Mouse (Mus musculus): ENCODE results near the gene Prr9. TPM values are rescaled to one million over a fixed set of nuclear protein-coding genes. Genes with fewer than 3 reads are reported as not detected.

Gene Prr9
- polyA plus RNA-seq, 1 experiment from 2014 or later: not detected

DNA sequence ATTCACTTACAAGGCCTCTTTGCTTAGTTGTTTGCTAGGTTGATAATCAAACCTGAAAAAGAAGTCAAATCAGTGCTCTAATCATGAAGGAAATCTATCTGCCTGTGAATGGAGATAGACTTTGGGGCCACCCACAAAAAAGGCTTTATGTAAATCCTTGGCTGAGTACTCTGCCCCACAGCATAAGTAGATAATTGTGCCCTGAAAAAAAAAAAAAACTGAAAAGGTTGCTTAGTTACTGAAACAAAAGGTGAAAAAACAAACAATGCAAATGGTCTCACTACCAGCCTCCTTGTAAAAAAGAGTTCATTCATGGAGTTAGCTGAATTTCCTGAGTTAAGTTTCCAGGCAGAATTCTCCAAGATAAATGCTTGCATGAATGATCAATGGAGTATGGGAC, 13.0 kb downstream of the Prr9 start:
- no peaks in the 10 kb centered on the region for H3K27me3 ChIP-seq (replicated peaks; ENCODE audit: control insufficient read depth, insufficient read depth, low read length)
- H3K9ac ChIP-seq (ENCODE audit: low read depth, low read length): no peak overlapping the region
- no peak overlapping the region for H3K4me2 ChIP-seq (ENCODE audit: low read length)
- H3K36me3 ChIP-seq (ENCODE audit: control insufficient read depth, insufficient read depth, low read length): no peaks in the 10 kb centered on the region
- H3K4me1 ChIP-seq (ENCODE audit: control insufficient read depth, insufficient read depth, low read depth, low read length): no peaks in the 10 kb centered on the region
- no peak overlapping the region for H3K27ac ChIP-seq (ENCODE audit: low read depth, low read length)
- ATAC-seq: no peak
- no peak overlapping the region for H3K4me3 ChIP-seq (ENCODE audit: low read length)
- H3K9me3 ChIP-seq (ENCODE audit: control insufficient read depth, low read length): no peaks in the 10 kb centered on the region

DNA sequence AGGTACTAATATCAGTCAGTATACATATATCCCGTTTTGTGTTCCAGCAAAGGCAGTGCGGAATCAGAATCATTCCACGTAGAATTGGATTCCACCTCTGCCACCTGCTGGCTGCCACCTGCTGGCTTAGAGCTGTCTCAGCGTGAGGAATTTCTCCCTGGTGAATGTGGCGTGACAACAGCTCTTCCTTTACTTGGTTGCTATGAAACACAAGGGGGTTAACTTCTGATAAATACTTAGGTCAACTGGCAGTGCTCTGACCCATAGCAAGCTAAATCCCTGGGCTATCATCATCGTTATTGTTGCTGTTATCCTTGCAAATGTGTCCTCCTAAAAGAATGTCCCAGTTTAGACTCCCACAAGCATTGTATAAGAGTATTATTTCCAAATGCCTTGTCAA, 17.2 kb downstream of the Prr9 start:
- no peaks in the 10 kb centered on the region for H3K4me1 ChIP-seq (ENCODE audit: control insufficient read depth, insufficient read depth, low read depth, low read length)
- no peak overlapping the region for H3K4me2 ChIP-seq (ENCODE audit: low read length)
- 4% methylated on average over 6 of the region's 6 CpGs for WGBS
- no peaks in the 10 kb centered on the region for H3K27me3 ChIP-seq (replicated peaks; ENCODE audit: control insufficient read depth, insufficient read depth, low read length)
- no peak overlapping the region for H3K4me3 ChIP-seq (ENCODE audit: low read length)
- peak; percentile 82 for ATAC-seq
- H3K9ac ChIP-seq (ENCODE audit: low read depth, low read length): no peak overlapping the region
- H3K9me3 ChIP-seq (ENCODE audit: control insufficient read depth, low read length): no peaks in the 10 kb centered on the region
- no peak overlapping the region for H3K27ac ChIP-seq (ENCODE audit: low read depth, low read length)
- H3K36me3 ChIP-seq (ENCODE audit: control insufficient read depth, insufficient read depth, low read length): no peaks in the 10 kb centered on the region

DNA sequence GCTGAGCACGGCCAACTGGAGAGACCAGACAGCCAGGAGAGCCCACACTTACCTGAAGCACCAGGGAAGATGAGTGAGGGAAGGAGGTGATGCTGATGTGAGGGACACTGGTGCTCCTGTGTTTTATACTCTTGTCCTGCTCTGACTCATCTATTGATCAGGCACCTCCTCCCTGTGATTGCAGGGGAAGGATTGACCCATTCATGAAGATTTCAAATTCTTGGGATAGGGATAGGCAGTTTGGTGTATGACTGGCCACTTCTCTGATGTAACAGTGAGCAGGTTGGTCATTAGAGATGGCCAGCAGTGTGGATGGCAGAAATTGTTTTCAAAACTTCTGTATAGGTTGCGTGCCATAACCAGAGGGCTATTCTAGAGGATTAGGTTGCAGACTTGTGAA, 40.7 kb downstream of the Prr9 start, which contains the start of gene Lor:
Gene Lor, minus strand, starts transcription at position 101 of the 400 bp plus-strand sequence.
- H3K27ac ChIP-seq (ENCODE audit: low read depth, low read length): peak within 1 kb of the TSS; percentile 96
- H3K9ac ChIP-seq (ENCODE audit: low read depth, low read length): peak within 1 kb of the TSS; percentile 87
- 89% methylated on average over 2 of the region's 2 CpGs for WGBS
- peaks cover 5% of the 10 kb centered on the region for H3K4me1 ChIP-seq (ENCODE audit: control insufficient read depth, insufficient read depth, low read depth, low read length)
- ATAC-seq: no peak
- H3K27me3 ChIP-seq (replicated peaks; ENCODE audit: control insufficient read depth, insufficient read depth, low read length): 0 out of 2 replicates have a peak, but pooled peaks cover 2% of the 10 kb centered on the region
- H3K4me3 ChIP-seq (ENCODE audit: low read length): peak within 1 kb of the TSS; percentile 64
- peak within 1 kb of the TSS; percentile 67 for H3K4me2 ChIP-seq (ENCODE audit: low read length)
- H3K36me3 ChIP-seq (ENCODE audit: control insufficient read depth, insufficient read depth, low read length): no peaks in the 10 kb centered on the region
- H3K9me3 ChIP-seq (ENCODE audit: control insufficient read depth, low read length): no peaks in the 10 kb centered on the region

DNA sequence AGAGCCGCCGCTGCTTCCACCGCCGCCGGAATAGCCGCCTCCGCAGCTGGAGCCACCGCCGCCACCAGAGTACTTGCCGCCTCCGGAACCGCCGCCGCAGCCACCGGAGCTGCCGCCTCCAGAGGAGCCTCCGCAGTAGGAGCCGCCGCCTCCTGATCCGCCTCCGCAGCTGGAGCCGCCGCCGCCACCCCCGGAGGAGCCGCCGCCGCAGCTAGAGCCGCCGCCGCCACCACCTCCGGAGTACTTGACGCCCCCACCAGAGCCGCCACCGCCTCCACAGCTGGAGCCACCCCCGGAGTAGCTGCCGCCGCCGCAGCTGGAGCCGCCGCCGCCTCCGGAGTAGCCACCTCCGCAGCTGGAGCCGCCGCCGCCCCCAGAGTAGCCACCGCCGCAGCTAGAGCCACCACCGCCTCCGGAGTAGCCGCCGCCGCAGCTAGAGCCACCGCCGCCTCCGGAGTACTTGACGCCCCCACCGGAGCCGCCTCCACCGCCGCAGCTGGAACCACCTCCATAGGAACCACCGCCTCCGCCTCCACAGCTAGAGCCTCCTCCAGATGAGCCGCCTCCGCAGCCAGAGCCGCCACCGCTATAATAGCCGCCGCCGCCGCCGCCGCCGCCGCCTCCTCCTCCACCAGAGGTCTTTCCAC, 42.3 kb downstream of the Prr9 start:
- Histone ChIP-seq H3K27me3 (replicated peaks; ENCODE audit: control insufficient read depth, insufficient read depth, low read length) (0 out of 2 replicates have a peak, but pooled peaks cover 2% of the 10 kb centered on the region), H3K4me1 (ENCODE audit: control insufficient read depth, insufficient read depth, low read depth, low read length) (peaks cover 5% of the 10 kb centered on the region), H3K4me3 (ENCODE audit: low read length) (peak overlapping the region; percentile 64), H3K36me3 (ENCODE audit: control insufficient read depth, insufficient read depth, low read length) (no peaks in the 10 kb centered on the region), H3K27ac (ENCODE audit: low read depth, low read length) (peak overlapping the region; percentile 96), H3K9ac (ENCODE audit: low read depth, low read length) (peak overlapping the region; percentile 87), H3K9me3 (ENCODE audit: control insufficient read depth, low read length) (no peaks in the 10 kb centered on the region), H3K4me2 (ENCODE audit: low read length) (peak overlapping the region; percentile 67)
- ATAC-seq: peak; percentile 74
- WGBS: 0% methylated on average over 45 of the region's 76 CpGs

DNA sequence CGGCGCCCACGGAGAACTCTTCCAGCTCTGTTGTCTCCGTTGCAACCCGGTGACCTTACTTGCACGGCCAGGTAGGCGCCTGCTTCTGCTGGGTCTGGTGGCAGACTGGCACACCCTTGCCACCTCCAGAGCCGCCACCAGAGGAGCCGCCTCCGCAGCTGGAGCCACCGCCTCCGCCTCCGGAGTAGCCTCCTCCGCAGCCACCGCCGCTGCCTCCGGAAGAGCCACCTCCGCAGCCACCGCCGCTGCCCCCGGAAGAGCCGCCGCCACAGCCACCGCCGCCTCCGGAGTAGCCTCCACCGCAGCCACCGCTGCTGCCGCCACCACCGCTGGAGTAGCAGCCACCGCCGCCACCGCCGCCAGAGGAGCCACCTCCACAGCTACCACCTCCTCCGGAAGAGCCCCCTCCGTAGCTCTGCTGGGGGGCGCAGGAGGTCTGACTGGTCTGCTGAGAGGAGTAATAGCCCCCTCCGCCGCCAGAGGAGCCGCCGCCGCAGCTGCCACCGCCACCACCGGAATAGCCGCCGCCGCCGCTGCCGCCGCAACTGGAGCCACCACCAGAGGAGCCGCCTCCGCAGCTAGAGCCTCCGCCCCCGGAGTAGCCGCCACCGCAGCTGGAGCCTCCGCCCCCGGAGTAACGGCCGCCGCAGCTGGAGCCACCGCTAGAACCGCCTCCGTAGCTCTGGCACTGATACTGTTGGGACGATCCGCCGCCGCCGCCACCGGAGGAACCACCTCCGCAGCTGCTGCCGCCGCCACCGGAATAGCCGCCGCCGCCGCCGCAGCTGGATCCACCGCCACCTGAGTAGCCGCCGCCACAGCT, 43.1 kb downstream of the Prr9 start:
- peak overlapping the region; percentile 96 for H3K27ac ChIP-seq (ENCODE audit: low read depth, low read length)
- peak overlapping the region; percentile 87 for H3K9ac ChIP-seq (ENCODE audit: low read depth, low read length)
- 1% methylated on average over 62 of the region's 82 CpGs for WGBS

More for the DNA sequence above, 43.1 kb downstream of the Prr9 start:
- Histone ChIP-seq H3K4me3 (ENCODE audit: low read length) (peak overlapping the region; percentile 64), H3K4me1 (ENCODE audit: control insufficient read depth, insufficient read depth, low read depth, low read length) (peaks cover 5% of the 10 kb centered on the region), H3K4me2 (ENCODE audit: low read length) (peak overlapping the region; percentile 67), H3K9me3 (ENCODE audit: control insufficient read depth, low read length) (no peaks in the 10 kb centered on the region), H3K27me3 (replicated peaks; ENCODE audit: control insufficient read depth, insufficient read depth, low read length) (0 out of 2 replicates have a peak, but pooled peaks cover 2% of the 10 kb centered on the region), H3K36me3 (ENCODE audit: control insufficient read depth, insufficient read depth, low read length) (no peaks in the 10 kb centered on the region)
- peak; percentile 91 for ATAC-seq

Other genes starting within 250 kb of the Prr9 start
- gene Pglyrp3, start 109.4 kb downstream of the Prr9 start, polyA plus RNA-seq (2015; fragmentation: Nextera tagmentation; extraction: Ambion mirVana): not detected in 2 replicates
- gene Lor, start 40.8 kb downstream of the Prr9 start, polyA plus RNA-seq (2015; fragmentation: Nextera tagmentation; extraction: Ambion mirVana): 6.7 and 7.9 TPM in 2 replicates
- not detected in 2 replicates for gene Lelp1, start 18.8 kb upstream of the Prr9 start, polyA plus RNA-seq (2015; fragmentation: Nextera tagmentation; extraction: Ambion mirVana)
- not detected in 2 replicates for gene Sprr2a1, start 91.9 kb upstream of the Prr9 start, polyA plus RNA-seq (2015; fragmentation: Nextera tagmentation; extraction: Ambion mirVana)
- 0.23 TPM in 1 of 2 replicates, not detected in the other for gene Sprr2a2, start 92.0 kb upstream of the Prr9 start, polyA plus RNA-seq (2015; fragmentation: Nextera tagmentation; extraction: Ambion mirVana)
- gene Sprr2a3, start 161.5 kb upstream of the Prr9 start, polyA plus RNA-seq (2015; fragmentation: Nextera tagmentation; extraction: Ambion mirVana): not detected in 2 replicates
- 0.97 TPM in 1 of 2 replicates, not detected in the other for gene Sprr2b, start 192.7 kb upstream of the Prr9 start, polyA plus RNA-seq (2015; fragmentation: Nextera tagmentation; extraction: Ambion mirVana)
- not detected in 2 replicates for gene Sprr2d, start 215.2 kb upstream of the Prr9 start, polyA plus RNA-seq (2015; fragmentation: Nextera tagmentation; extraction: Ambion mirVana)
- gene Sprr2e, start 228.2 kb upstream of the Prr9 start, polyA plus RNA-seq (2015; fragmentation: Nextera tagmentation; extraction: Ambion mirVana): not detected in 2 replicates
- gene Sprr2f, start 241.2 kb upstream of the Prr9 start, polyA plus RNA-seq (2015; fragmentation: Nextera tagmentation; extraction: Ambion mirVana): not detected in 2 replicates